Mouse (Mus musculus) heart, postnatal 25 days (tissue): ENCODE data around the gene S100a4. TPM values are rescaled to one million over a fixed set of nuclear protein-coding genes. Genes with fewer than 3 reads are reported as not detected.

Experiments
- total RNA-seq, 2 experiments: library from RNA; stranded (reverse); gene quantifications; 2 replicates each; pipeline ENCODE4 v1.2.3; 2021

Gene S100a4
- total RNA-seq, 2 experiments from 2014 or later, result 8.0 to 11.2 TPM

Other genes with a start within 250 kb of the S100a4 start
- gene Slc27a3, start 213.8 kb upstream of the S100a4 start, total RNA-seq, result 1 to 10 TPM in 1 of 2 experiments, under 1 TPM in 1; 0.78 to 1.4 TPM
- gene Ints3, start 170.1 kb upstream of the S100a4 start, total RNA-seq, result 10 to 100 TPM; 25.2 to 26.9 TPM
- 10 to 100 TPM; 17.2 to 18.8 TPM for gene Npr1, start 137.9 kb upstream of the S100a4 start, total RNA-seq
- 10 to 100 TPM; 31.5 to 33.4 TPM for gene Ilf2, start 127.6 kb upstream of the S100a4 start, total RNA-seq
- 10 to 100 TPM; 59.5 to 62.6 TPM for gene Snapin, start 112.7 kb upstream of the S100a4 start, total RNA-seq
- 100 to 1,000 TPM; 100 to 113 TPM for gene Chtop, start 94.3 kb upstream of the S100a4 start, total RNA-seq
- gene S100a1, start 89.4 kb upstream of the S100a4 start, total RNA-seq, result 100 to 1,000 TPM; 777 to 804 TPM
- gene S100a13, start 89.3 kb upstream of the S100a4 start, total RNA-seq, result 10 to 100 TPM; 27.1 to 29.7 TPM
- under 1 TPM; 0.23 to 0.48 TPM for gene S100a14, start 76.9 kb upstream of the S100a4 start, total RNA-seq
- 10 to 100 TPM; 71.3 to 74.7 TPM for gene S100a16, start 66.5 kb upstream of the S100a4 start, total RNA-seq
- not detected for gene S100a3, start 43.2 kb upstream of the S100a4 start, total RNA-seq
- gene S100a2, start 13.5 kb upstream of the S100a4 start, total RNA-seq, result not detected
- gene Gm42674, start 1.9 kb upstream of the S100a4 start, total RNA-seq, result not detected
- gene S100a5, start 4.8 kb downstream of the S100a4 start, total RNA-seq, result not detected
- gene S100a6, start 9.1 kb downstream of the S100a4 start, total RNA-seq, result 10 to 100 TPM; 70.8 to 84.4 TPM
- under 1 TPM; 0.28 to 0.60 TPM for gene S100a7a, start 50.2 kb downstream of the S100a4 start, total RNA-seq
- gene S100a8, start 65.2 kb downstream of the S100a4 start, total RNA-seq, result 1 to 10 TPM in 1 of 2 experiments, under 1 TPM in 1; 0.61 to 1.6 TPM
- gene S100a9, start 92.0 kb downstream of the S100a4 start, total RNA-seq, result 1 to 10 TPM; 1.3 to 1.5 TPM
- gene Pglyrp4, start 123.1 kb downstream of the S100a4 start, total RNA-seq, result not detected
- gene Gm5849, start 174.1 kb downstream of the S100a4 start, total RNA-seq, result not detected